Comparison of ENCODE assay signal across 8 mouse cellular contexts in genomic region chr10:126809587-126809986, GRCm38 (mm10).
A peak's percentile ranks its signal among the peaks of the same experiment; 100 is the strongest.
DNase-seq lines count a peak whose midpoint lies in the region; ATAC-seq lines count a peak whose summit lies in the region.

No protein-coding gene starts in this region.

- H3K4me1 ChIP-seq in kidney, embryonic 15.5 days = peaks cover 19% of the 10 kb centered on the region
- no peaks in the 10 kb centered on the region; the same call in 1 of the 2 replicates for H3K4me1 ChIP-seq in brown adipose tissue, adult 24 weeks (ENCODE audit: control insufficient read depth, insufficient read depth, insufficient read length, low read length)
- H3K4me1 ChIP-seq in forebrain, embryonic 14.5 days (ENCODE audit: control insufficient read depth, insufficient read depth, low read length) = peaks cover 7% of the 10 kb centered on the region; the same call in 1 of the 2 replicates
- H3K4me1 ChIP-seq in megakaryocyte, embryonic 14.5 days = peaks cover 14% of the 10 kb centered on the region
- H3K4me1 ChIP-seq in stomach, embryonic 16.5 days (ENCODE audit: control insufficient read depth, insufficient read depth, low read length) = no peaks in the 10 kb centered on the region; the same call in 1 of the 2 replicates

- no peak for DNase-seq in kidney, adult 9 months
- DNase-seq in forebrain, embryonic 14.5 days (ENCODE audit: low spot score) = peak; percentile 63
- DNase-seq in layer of hippocampus, adult 9-11 months = peak; percentile 56
- no peak for DNase-seq in thymus, postnatal 4 days

- no peaks in the 10 kb centered on the region for H3K9me3 ChIP-seq in kidney, embryonic 15.5 days (replicated peaks)
- H3K9me3 ChIP-seq in forebrain, embryonic 14.5 days (replicated peaks; ENCODE audit: control insufficient read depth, low read length) = no peaks in the 10 kb centered on the region
- H3K9me3 ChIP-seq in megakaryocyte, embryonic 14.5 days = peaks cover 30% of the 10 kb centered on the region
- H3K9me3 ChIP-seq in stomach, embryonic 16.5 days (replicated peaks; ENCODE audit: control insufficient read depth, low read length) = no peaks in the 10 kb centered on the region

- 50% methylated on average over 17 of the region's 17 CpGs for WGBS in kidney, embryonic 15.5 days
- 55% methylated on average over 17 of the region's 17 CpGs for WGBS in forebrain, embryonic 14.5 days
- 49% methylated on average over 17 of the region's 17 CpGs for WGBS in stomach, embryonic 16.5 days

- H3K27ac ChIP-seq in kidney, embryonic 15.5 days = no peak overlapping the region
- no peak overlapping the region for H3K27ac ChIP-seq in brown adipose tissue, adult 24 weeks (replicated peaks; ENCODE audit: low read depth, low read length)
- peak overlapping the region; percentile 9; the same call in 1 of the 2 replicates for H3K27ac ChIP-seq in forebrain, embryonic 14.5 days (ENCODE audit: low read depth, low read length)
- H3K27ac ChIP-seq in stomach, embryonic 16.5 days (ENCODE audit: low read length) = no peak overlapping the region

- ATAC-seq in kidney, embryonic 15.5 days (replicated peaks; ENCODE audit: low FRiP score) = 0 out of 2 replicates have a peak, but pooled peaks have one; percentile 28
- ATAC-seq in forebrain, embryonic 14.5 days = peak; percentile 56; the same call in 1 of the 2 replicates
- ATAC-seq in stomach, embryonic 16.5 days (ENCODE audit: insufficient read depth, low FRiP score) = no peak

- no peaks in the 10 kb centered on the region for H3K36me3 ChIP-seq in kidney, embryonic 15.5 days
- H3K36me3 ChIP-seq in forebrain, embryonic 14.5 days (ENCODE audit: control insufficient read depth, insufficient read depth, low read length) = no peaks in the 10 kb centered on the region
- H3K36me3 ChIP-seq in megakaryocyte, embryonic 14.5 days (replicated peaks; ENCODE audit: low read length) = no peaks in the 10 kb centered on the region
- no peaks in the 10 kb centered on the region for H3K36me3 ChIP-seq in stomach, embryonic 16.5 days (ENCODE audit: control insufficient read depth, insufficient read depth, low read length)

- no peak overlapping the region for H3K9ac ChIP-seq in kidney, embryonic 15.5 days
- peak overlapping the region; percentile 45; the same call in 1 of the 2 replicates for H3K9ac ChIP-seq in forebrain, embryonic 14.5 days (ENCODE audit: low read length)
- H3K9ac ChIP-seq in stomach, embryonic 16.5 days (ENCODE audit: low read length) = peak overlapping the region; percentile 31; the same call in 1 of the 2 replicates

- H3K4me3 ChIP-seq in kidney, embryonic 15.5 days (replicated peaks) = peak overlapping the region; percentile 32
- peak overlapping the region; percentile 38 for H3K4me3 ChIP-seq in brown adipose tissue, adult 24 weeks (ENCODE audit: insufficient read depth, low read depth, low read length)
- H3K4me3 ChIP-seq in forebrain, embryonic 14.5 days (ENCODE audit: low read depth, low read length) = peak overlapping the region; percentile 4
- peak overlapping the region; percentile 90 for H3K4me3 ChIP-seq in megakaryocyte, embryonic 14.5 days (replicated peaks)
- peak overlapping the region; percentile 28 for H3K4me3 ChIP-seq in stomach, embryonic 16.5 days (replicated peaks; ENCODE audit: low read length)

- no peaks in the 10 kb centered on the region for H3K27me3 ChIP-seq in kidney, embryonic 15.5 days
- H3K27me3 ChIP-seq in forebrain, embryonic 14.5 days (replicated peaks; ENCODE audit: control insufficient read depth, insufficient read depth, low read length) = no peaks in the 10 kb centered on the region
- H3K27me3 ChIP-seq in megakaryocyte, embryonic 14.5 days (replicated peaks) = peaks cover 1% of the 10 kb centered on the region
- no peaks in the 10 kb centered on the region for H3K27me3 ChIP-seq in stomach, embryonic 16.5 days (ENCODE audit: control insufficient read depth, insufficient read depth, low read length)

- peak overlapping the region; percentile 55 for H3K4me2 ChIP-seq in kidney, embryonic 15.5 days
- peak overlapping the region; percentile 44 for H3K4me2 ChIP-seq in forebrain, embryonic 14.5 days (ENCODE audit: low read length)
- H3K4me2 ChIP-seq in stomach, embryonic 16.5 days (ENCODE audit: low read depth, low read length) = peak overlapping the region; percentile 56

Comparison
In these comparisons a context has a peak if more than half of its experiments do, and no peak if none do; other contexts are left out.
1. H3K4me3 ChIP-seq: peak in every context shown above with its lines; median percentile 90 in megakaryocyte, embryonic 14.5 days; 38 in brown adipose tissue, adult 24 weeks; 32 in kidney, embryonic 15.5 days; 28 in stomach, embryonic 16.5 days; 4 in forebrain, embryonic 14.5 days.
2. DNase-seq: peak in forebrain, embryonic 14.5 days (single experiment) and layer of hippocampus, adult 9-11 months (single experiment); none in kidney, adult 9 months (single experiment) and thymus, postnatal 4 days (single experiment).
3. Peak in every context shown above with its lines, with median percentiles within 50 percentile points of each other: H3K4me2 ChIP-seq.